Comparison of ENCODE assay signal across 8 mouse cellular contexts in the genomic region with DNA sequence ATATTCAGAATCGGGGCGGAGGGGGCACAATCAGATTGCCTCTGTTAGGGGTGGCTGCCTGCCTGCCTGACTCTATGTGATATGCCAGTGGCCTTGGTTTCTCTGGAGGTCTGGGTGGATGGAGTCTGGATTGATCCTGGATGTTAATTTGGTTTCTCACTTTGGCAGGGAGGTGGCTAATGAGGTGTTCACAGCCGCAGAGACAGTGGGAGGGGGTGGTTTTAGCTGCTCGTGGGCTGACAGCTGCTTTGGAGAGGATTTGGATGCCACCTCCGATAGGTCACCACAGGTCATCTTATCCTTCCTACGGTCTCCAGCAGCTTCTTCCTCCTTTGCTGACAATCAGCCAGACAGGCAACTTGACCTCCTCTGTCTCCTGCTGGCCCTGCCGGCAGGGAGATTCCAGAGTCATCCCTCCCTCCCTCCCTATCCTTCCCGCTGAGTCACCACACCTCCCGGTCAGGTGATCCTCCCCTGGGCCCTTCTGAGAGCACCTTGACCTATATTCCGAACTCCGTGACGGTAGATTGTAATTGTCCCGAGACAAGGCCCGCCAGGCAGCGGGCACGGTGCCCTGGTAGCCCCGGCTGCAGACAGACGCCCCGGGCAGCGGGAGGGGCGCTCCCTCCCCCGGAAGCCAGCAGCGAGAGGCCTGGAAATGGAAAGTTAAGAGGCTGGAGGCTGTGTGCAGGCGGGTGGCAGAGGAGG. TPM values are rescaled to one million over a fixed set of nuclear protein-coding genes. Genes with fewer than 3 reads are reported as not detected.
A peak's percentile ranks its signal among the peaks of the same experiment; 100 is the strongest.
DNase-seq lines count a peak whose midpoint lies in the region; ATAC-seq and TF ChIP-seq lines count a peak whose summit lies in the region.

No protein-coding gene starts in this region.

- H3K27ac ChIP-seq in forebrain, embryonic 14.5 days (ENCODE audit: low read depth, low read length): peak overlapping the region; percentile 91
- peak overlapping the region; percentile 54 for H3K27ac ChIP-seq in liver, embryonic 16.5 days (ENCODE audit: low read length)
- H3K27ac ChIP-seq in neural tube, embryonic 14.5 days (ENCODE audit: low read depth, low read length): peak overlapping the region; percentile 80

- WGBS in forebrain, embryonic 14.5 days: under 1% methylated on average over 24 of the region's 24 CpGs
- under 1% methylated on average over 24 of the region's 24 CpGs for WGBS in liver, embryonic 16.5 days (ENCODE audit: insufficient replicate concordance)
- under 1% methylated on average over 24 of the region's 24 CpGs for WGBS in neural tube, embryonic 14.5 days

- intact Hi-C loops in heart, postnatal 10 days (cut with DNase I): loop anchor here (2.0 kb wide), 2 partner anchors 32 to 48 kb away; a partner anchor contains a TSS

- H3K36me3 ChIP-seq in forebrain, embryonic 14.5 days (ENCODE audit: control insufficient read depth, insufficient read depth, low read length): no peaks in the 10 kb centered on the region
- no peaks in the 10 kb centered on the region for H3K36me3 ChIP-seq in liver, embryonic 16.5 days (ENCODE audit: control insufficient read depth, insufficient read depth)
- H3K36me3 ChIP-seq in neural tube, embryonic 14.5 days (ENCODE audit: control insufficient read depth, insufficient read depth, low read length): no peaks in the 10 kb centered on the region

- H3K4me3 ChIP-seq in forebrain, embryonic 14.5 days (ENCODE audit: low read depth, low read length): peak overlapping the region; percentile 33
- peak overlapping the region; percentile 59 for H3K4me3 ChIP-seq in liver, embryonic 16.5 days (ENCODE audit: low read depth, low read length)
- H3K4me3 ChIP-seq in neural tube, embryonic 14.5 days (ENCODE audit: low read depth, low read length): peak overlapping the region; percentile 26

- DNase-seq in CD4-positive, CD25-positive, alpha-beta regulatory T cell, adult 2 months (ENCODE audit: low read depth, low spot score): peak; percentile 72
- peak; percentile 81 for DNase-seq in brain, embryonic 14.5 days (ENCODE audit: low read depth)
- DNase-seq in forebrain, embryonic 14.5 days (ENCODE audit: low spot score): peak; percentile 58
- peak; percentile 84 to 85 for DNase-seq in heart, postnatal 10 days
- peak; percentile 79 to 89 for DNase-seq in kidney, postnatal 4 days
- DNase-seq in telencephalon, adult 2 months (ENCODE audit: low read depth, low spot score): peak; percentile 68

- no peaks in the 10 kb centered on the region for H3K27me3 ChIP-seq in forebrain, embryonic 14.5 days (replicated peaks; ENCODE audit: control insufficient read depth, insufficient read depth, low read length)
- H3K27me3 ChIP-seq in liver, embryonic 16.5 days (ENCODE audit: control insufficient read depth, insufficient read depth, low read depth, low read length): peaks cover 14% of the 10 kb centered on the region
- H3K27me3 ChIP-seq in neural tube, embryonic 14.5 days (ENCODE audit: control insufficient read depth, insufficient read depth, low read length): no peaks in the 10 kb centered on the region

- peak; percentile 61 for ATAC-seq in forebrain, embryonic 14.5 days
- ATAC-seq in liver, embryonic 16.5 days (ENCODE audit: low read depth): peak; percentile 52
- peak; percentile 74 for ATAC-seq in neural tube, embryonic 14.5 days (ENCODE audit: low read depth)

- peak overlapping the region; percentile 64 for H3K9ac ChIP-seq in forebrain, embryonic 14.5 days (ENCODE audit: low read length)
- peak overlapping the region; percentile 52 for H3K9ac ChIP-seq in liver, embryonic 16.5 days (ENCODE audit: low read depth, low read length)
- peak overlapping the region; percentile 26 for H3K9ac ChIP-seq in neural tube, embryonic 14.5 days (replicated peaks; ENCODE audit: low read depth, low read length)

- H3K4me1 ChIP-seq in forebrain, embryonic 14.5 days (ENCODE audit: control insufficient read depth, insufficient read depth, low read length): peaks cover 24% of the 10 kb centered on the region
- H3K4me1 ChIP-seq in liver, embryonic 16.5 days (ENCODE audit: control insufficient read depth, low read depth, low read length): peaks cover 13% of the 10 kb centered on the region
- H3K4me1 ChIP-seq in neural tube, embryonic 14.5 days (ENCODE audit: control insufficient read depth, insufficient read depth, low read length): peaks cover 20% of the 10 kb centered on the region

- peak overlapping the region; percentile 75 for H3K4me2 ChIP-seq in forebrain, embryonic 14.5 days (ENCODE audit: low read length)
- peak overlapping the region; percentile 61 for H3K4me2 ChIP-seq in liver, embryonic 16.5 days (ENCODE audit: low read depth, low read length)
- H3K4me2 ChIP-seq in neural tube, embryonic 14.5 days (ENCODE audit: low read depth, low read length): peak overlapping the region; percentile 54

- no peak for TF ChIP-seq CTCF in brain, embryonic 14.5 days (IDR thresholded peaks at IDR 0.05; ENCODE audit: borderline replicate concordance, extremely low read depth, insufficient read depth, insufficient read length)

- no peaks in the 10 kb centered on the region for H3K9me3 ChIP-seq in forebrain, embryonic 14.5 days (replicated peaks; ENCODE audit: control insufficient read depth, low read length)
- H3K9me3 ChIP-seq in liver, embryonic 16.5 days (replicated peaks; ENCODE audit: control insufficient read depth, low read length): no peaks in the 10 kb centered on the region
- H3K9me3 ChIP-seq in neural tube, embryonic 14.5 days (ENCODE audit: control insufficient read depth, low read length): no peaks in the 10 kb centered on the region

- TF ChIP-seq POLR2A in brain, embryonic 14.5 days (IDR thresholded peaks at IDR 0.05; ENCODE audit: borderline replicate concordance, extremely low read depth, insufficient read depth, insufficient read length, poor library complexity, severe bottlenecking): no peak

RNA-seq across cellular contexts. Expression of a gene that starts 48.7 kb away (rescaled TPM):
- polyA plus RNA-seq in brain, embryonic 14.5 days (2012; rRNA removed): 74.7 and 79.5 TPM in 2 replicates
- polyA plus RNA-seq in forebrain, embryonic 14.5 days (2014; fragmentation: Nextera tagmentation; extraction: Ambion mirVana): 95.6 and 110 TPM in 2 replicates
- total RNA-seq in heart, postnatal 10 days (2021): 10 to 100 TPM; 47.9 to 51.0 TPM
- 14.6 and 18.5 TPM in 2 replicates for polyA plus RNA-seq in liver, embryonic 16.5 days (2015; fragmentation: Nextera tagmentation; extraction: Ambion mirVana)
- 97.4 and 112 TPM in 2 replicates for polyA plus RNA-seq in neural tube, embryonic 14.5 days (2014; fragmentation: Nextera tagmentation; extraction: Ambion mirVana)

RNA-seq across cellular contexts. Expression of a gene that starts 59.7 kb away (rescaled TPM):
- 0.33 and 1.2 TPM in 2 replicates for polyA plus RNA-seq in brain, embryonic 14.5 days (2012; rRNA removed)
- 0.22 and 0.48 TPM in 2 replicates for polyA plus RNA-seq in forebrain, embryonic 14.5 days (2014; fragmentation: Nextera tagmentation; extraction: Ambion mirVana)
- not detected for total RNA-seq in heart, postnatal 10 days (2021)
- polyA plus RNA-seq in liver, embryonic 16.5 days (2015; fragmentation: Nextera tagmentation; extraction: Ambion mirVana): not detected in 2 replicates
- 2.2 and 3.3 TPM in 2 replicates for polyA plus RNA-seq in neural tube, embryonic 14.5 days (2014; fragmentation: Nextera tagmentation; extraction: Ambion mirVana)

Comparison
In these comparisons a context has a peak if more than half of its experiments do, and no peak if none do; other contexts are left out.
1. Peak in every context shown above with its lines: DNase-seq, ATAC-seq, H3K4me3 ChIP-seq and H3K27ac ChIP-seq.